Mouse (Mus musculus): ENCODE data around the gene Ptpdc1. TPM values are rescaled to one million over a fixed set of nuclear protein-coding genes. Genes with fewer than 3 reads are reported as not detected.

Ptpdc1 gene
- total and polyA plus RNA-seq, 3 experiments = 1.7 to 5.6 (median 4.6) TPM

- no peaks in the 10 kb centered on the region; the same call in 1 of the 2 replicates for H3K79me2 ChIP-seq (replicated peaks; ENCODE audit: control insufficient read depth, insufficient read depth, low read length)
- DNase-seq = no peak
- no peak overlapping the region for H3K9ac ChIP-seq (ENCODE audit: low read depth, low read length)
- no peak for TF ChIP-seq EP300 (IDR thresholded peaks at IDR 0.05; ENCODE audit: insufficient read depth, low read depth, low read length)
- no peak for TF ChIP-seq CTCF (IDR thresholded peaks at IDR 0.05)
- TF ChIP-seq POLR2A (IDR thresholded peaks at IDR 0.05; ENCODE audit: insufficient read depth, low read depth, low read length) = no peak
- intact Hi-C loops (cut with DNase I) = no loop called here
- WGBS = 92% methylated on average over 5 of the region's 5 CpGs
- H3K27me3 ChIP-seq (ENCODE audit: control insufficient read depth, insufficient read depth, low read length) = no peaks in the 10 kb centered on the region
- H3K4me3 ChIP-seq = no peak overlapping the region
- peaks cover 24% of the 10 kb centered on the region for H3K36me3 ChIP-seq (ENCODE audit: control insufficient read depth, insufficient read depth, low read length)
- H3K27ac ChIP-seq = no peak overlapping the region
- peaks cover 4% of the 10 kb centered on the region; the same call in 1 of the 2 replicates for H3K4me1 ChIP-seq (ENCODE audit: control insufficient read depth, insufficient read depth, low read length)
These were observed 92.0 kb downstream of the Ptpdc1 start for GRCm38 (mm10) chr13:48533441-48533840.

GRCm38 (mm10) chr13:48531448-48531847 lies 94.0 kb downstream of the Ptpdc1 start:
- DNase-seq = no peak
- Histone ChIP-seq H3K79me2 (replicated peaks; ENCODE audit: control insufficient read depth, insufficient read depth, low read length) (no peaks in the 10 kb centered on the region), H3K4me1 (ENCODE audit: control insufficient read depth, insufficient read depth, low read length) (0 out of 2 replicates have a peak, but pooled peaks cover 1% of the 10 kb centered on the region), H3K27ac (no peak overlapping the region), H3K27me3 (ENCODE audit: control insufficient read depth, insufficient read depth, low read length) (no peaks in the 10 kb centered on the region), H3K9ac (ENCODE audit: low read depth, low read length) (no peak overlapping the region), H3K4me3 (no peak overlapping the region), H3K36me3 (ENCODE audit: control insufficient read depth, insufficient read depth, low read length) (peaks cover 13% of the 10 kb centered on the region)
- intact Hi-C loops (cut with DNase I) = no loop called here
- 0 out of 2 replicates have a peak, but pooled peaks have one; percentile 12 for TF ChIP-seq POLR2A (IDR thresholded peaks at IDR 0.05; ENCODE audit: insufficient read depth, low read depth, low read length)
- TF ChIP-seq CTCF (IDR thresholded peaks at IDR 0.05) = no peak
- WGBS = 62% methylated on average over 2 of the region's 2 CpGs

- DNase-seq = peak; percentile 49 to 54
- Histone ChIP-seq H3K4me3 (no peak overlapping the region), H3K27me3 (ENCODE audit: control insufficient read depth, insufficient read depth, low read length) (no peaks in the 10 kb centered on the region), H3K27ac (no peak overlapping the region), H3K4me1 (ENCODE audit: control insufficient read depth, insufficient read depth, low read length) (0 out of 2 replicates have a peak, but pooled peaks cover 1% of the 10 kb centered on the region), H3K36me3 (ENCODE audit: control insufficient read depth, insufficient read depth, low read length) (peaks cover 8% of the 10 kb centered on the region), H3K79me2 (replicated peaks; ENCODE audit: control insufficient read depth, insufficient read depth, low read length) (no peaks in the 10 kb centered on the region), H3K9ac (ENCODE audit: low read depth, low read length) (no peak overlapping the region)
- TF ChIP-seq CTCF (IDR thresholded peaks at IDR 0.05) (no peak), POLR2A (IDR thresholded peaks at IDR 0.05; ENCODE audit: insufficient read depth, low read depth, low read length) (peak; percentile 38), EP300 (IDR thresholded peaks at IDR 0.05; ENCODE audit: insufficient read depth, low read depth, low read length) (0 out of 2 replicates have a peak, but pooled peaks have one; percentile 17)
- intact Hi-C loops (cut with DNase I) = no loop called here
- 48% methylated on average over 2 of the region's 2 CpGs for WGBS
These were observed 94.8 kb downstream of the Ptpdc1 start for GRCm38 (mm10) chr13:48530685-48531084.

- intact Hi-C loops (cut with DNase I) = loop anchor here (2.0 kb wide), 1 partner anchor 16 kb away; no protein-coding TSS in a partner anchor
- no peak overlapping the region for H3K9ac ChIP-seq (ENCODE audit: low read depth, low read length)
- H3K36me3 ChIP-seq (ENCODE audit: control insufficient read depth, insufficient read depth, low read length) = no peaks in the 10 kb centered on the region
- TF ChIP-seq EP300 (IDR thresholded peaks at IDR 0.05; ENCODE audit: insufficient read depth, low read depth, low read length) = no peak
- no peak for TF ChIP-seq CTCF (IDR thresholded peaks at IDR 0.05)
- TF ChIP-seq POLR2A (IDR thresholded peaks at IDR 0.05; ENCODE audit: insufficient read depth, low read depth, low read length) = no peak
- no peak overlapping the region for H3K4me3 ChIP-seq
- WGBS = 35% methylated on average over 2 of the region's 2 CpGs
- no peak for DNase-seq
- no peaks in the 10 kb centered on the region for H3K27me3 ChIP-seq (ENCODE audit: control insufficient read depth, insufficient read depth, low read length)
- H3K27ac ChIP-seq = no peak overlapping the region
- no peaks in the 10 kb centered on the region for H3K79me2 ChIP-seq (replicated peaks; ENCODE audit: control insufficient read depth, insufficient read depth, low read length)
- H3K4me1 ChIP-seq (ENCODE audit: control insufficient read depth, insufficient read depth, low read length) = 0 out of 2 replicates have a peak, but pooled peaks cover 1% of the 10 kb centered on the region
These were observed 96.4 kb downstream of the Ptpdc1 start for GRCm38 (mm10) chr13:48529028-48529427.

- DNase-seq = peak; percentile 36 to 64
- H3K79me2 ChIP-seq (replicated peaks; ENCODE audit: control insufficient read depth, insufficient read depth, low read length) = no peaks in the 10 kb centered on the region
- 0 out of 2 replicates have a peak, but pooled peaks have one; percentile 17 for TF ChIP-seq POLR2A (IDR thresholded peaks at IDR 0.05; ENCODE audit: insufficient read depth, low read depth, low read length)
- peak; percentile 84; the same call in 1 of the 2 replicates for TF ChIP-seq EP300 (IDR thresholded peaks at IDR 0.05; ENCODE audit: insufficient read depth, low read depth, low read length)
- peak; percentile 95 for TF ChIP-seq CTCF (IDR thresholded peaks at IDR 0.05)
- H3K9ac ChIP-seq (ENCODE audit: low read depth, low read length) = no peak overlapping the region
- H3K4me1 ChIP-seq (ENCODE audit: control insufficient read depth, insufficient read depth, low read length) = 0 out of 2 replicates have a peak, but pooled peaks cover 1% of the 10 kb centered on the region
- H3K4me3 ChIP-seq = no peak overlapping the region
- H3K27ac ChIP-seq = no peak overlapping the region
- WGBS = 53% methylated on average over 15 of the region's 15 CpGs
- no peaks in the 10 kb centered on the region for H3K36me3 ChIP-seq (ENCODE audit: control insufficient read depth, insufficient read depth, low read length)
- H3K27me3 ChIP-seq (ENCODE audit: control insufficient read depth, insufficient read depth, low read length) = no peaks in the 10 kb centered on the region
- intact Hi-C loops (cut with DNase I) = loop anchor here (1.0 to 2.0 kb wide), 3 partner anchors 17 to 111 kb away; no protein-coding TSS in a partner anchor
These were observed 97.2 kb downstream of the Ptpdc1 start for GRCm38 (mm10) chr13:48528123-48528871.

Small RNAs within 50 kb of the gene (microRNA-seq; reads per million reads assigned to microRNA genes)
- gene Gm24111 = 0 reads per million in 2 experiments
- 1,006 to 1,292 reads per million in 2 experiments for gene Mirlet7a-1
- gene Mirlet7d = 40,750 to 77,435 reads per million in 2 experiments
- gene Mirlet7f-1 = 0 reads per million in 2 experiments

Other genes with a start within 250 kb of the Ptpdc1 start
- 1 to 10 TPM; 5.0 to 7.0 TPM for gene Zfp169, start 112.2 kb downstream of the Ptpdc1 start, total RNA-seq (2021)
- gene Zfp169, start 112.2 kb downstream of the Ptpdc1 start, polyA plus RNA-seq (2012; rRNA removed) = 4.2 and 7.2 TPM in 2 replicates
- gene A830005F24Rik, start 112.1 kb downstream of the Ptpdc1 start, total RNA-seq (2021) = under 1 TPM in 1 of 2 experiments, not detected in 1; 0.30 TPM
- gene A830005F24Rik, start 112.1 kb downstream of the Ptpdc1 start, polyA plus RNA-seq (2012; rRNA removed) = 0.23 TPM in 1 of 2 replicates, not detected in the other
- not detected for gene Barx1, start 37.3 kb upstream of the Ptpdc1 start, total RNA-seq (2021)
- 0.14 TPM in 1 of 2 replicates, not detected in the other for gene Barx1, start 37.3 kb upstream of the Ptpdc1 start, polyA plus RNA-seq (2012; rRNA removed)
- gene Phf2, start 245.5 kb upstream of the Ptpdc1 start, total RNA-seq (2021) = 10 to 100 TPM; 30.0 to 33.9 TPM
- 12.9 and 13.4 TPM in 2 replicates for gene Phf2, start 245.5 kb upstream of the Ptpdc1 start, polyA plus RNA-seq (2012; rRNA removed)

Measured in heart, adult 2 months (tissue).